Mouse (Mus musculus) thymus, adult 2 months (tissue): ENCODE data around the gene Plppr2. TPM values are rescaled to one million over a fixed set of nuclear protein-coding genes. Genes with fewer than 3 reads are reported as not detected.

ENCODE experiments used
- DNase-seq: peaks from one replicate; pipeline ENCODE4 v3.0.0; 2021
- H3K27ac ChIP-seq: fragments of 200-500 bp; 2 replicates; pipeline ENCODE4 v1.5.1; 2012; ENCODE audit warnings: low read length, control low read depth; ENCODE audit not compliant: control insufficient read depth, insufficient read depth
- H3K27me3 ChIP-seq: fragments of 200-500 bp; 2 replicates; pipeline ENCODE4 v1.6.1; 2012; ENCODE audit warnings: mild to moderate bottlenecking, low read length, moderate library complexity, mixed read lengths; ENCODE audit not compliant: control insufficient read depth, insufficient read depth
- H3K36me3 ChIP-seq: fragments of 200-500 bp; 2 replicates; pipeline ENCODE4 v1.6.1; 2012; ENCODE audit warnings: mild to moderate bottlenecking, low read length, moderate library complexity; ENCODE audit not compliant: control insufficient read depth, insufficient read depth
- H3K4me1 ChIP-seq: fragments of 200-500 bp; replicated peaks from 2 replicates; pipeline ENCODE4 v1.6.1; 2012; ENCODE audit warnings: low read length; ENCODE audit not compliant: control insufficient read depth, insufficient read depth
- H3K4me3 ChIP-seq: fragments of 200-500 bp; 2 replicates; pipeline ENCODE4 v1.5.1; 2012; ENCODE audit warnings: mild to moderate bottlenecking, low read length, control low read depth, moderate library complexity; ENCODE audit not compliant: control insufficient read depth, insufficient read depth
- CTCF ChIP-seq: fragments of 200-500 bp; IDR thresholded peaks from 2 replicates; pipeline ENCODE4 v1.5.1; 2012; ENCODE audit warnings: mild to moderate bottlenecking, control low read depth, low read length, moderate library complexity, borderline replicate concordance; ENCODE audit not compliant: control insufficient read depth, poor library complexity, insufficient read depth; ENCODE audit errors: extremely low read depth
- POLR2A ChIP-seq: fragments of 200-500 bp; IDR thresholded peaks from 2 replicates; pipeline ENCODE4 v1.6.1; 2012; ENCODE audit warnings: mild to moderate bottlenecking, low read length, control low read depth, moderate library complexity; ENCODE audit not compliant: control insufficient read depth, poor library complexity, insufficient read depth; ENCODE audit errors: extremely low read depth
- WGBS: fragments of 180-500 bp; shearing (Covaris S2); methylation state at CpG from one replicate; pipeline ENCODE4 v1.1.7; 2018; 5-methylcytosine and 5-hydroxymethylcytosine counted together
- polyA plus RNA-seq: library from polyadenylated mRNA; depleted of rRNA; stranded (reverse); fragments of >200 nt; gene quantifications from 2 replicates; pipeline ENCODE4 v1.2.3, GENCODE M21; 2012

Plppr2 gene
- polyA plus RNA-seq, 1 experiment: 5.5 TPM

DNA sequence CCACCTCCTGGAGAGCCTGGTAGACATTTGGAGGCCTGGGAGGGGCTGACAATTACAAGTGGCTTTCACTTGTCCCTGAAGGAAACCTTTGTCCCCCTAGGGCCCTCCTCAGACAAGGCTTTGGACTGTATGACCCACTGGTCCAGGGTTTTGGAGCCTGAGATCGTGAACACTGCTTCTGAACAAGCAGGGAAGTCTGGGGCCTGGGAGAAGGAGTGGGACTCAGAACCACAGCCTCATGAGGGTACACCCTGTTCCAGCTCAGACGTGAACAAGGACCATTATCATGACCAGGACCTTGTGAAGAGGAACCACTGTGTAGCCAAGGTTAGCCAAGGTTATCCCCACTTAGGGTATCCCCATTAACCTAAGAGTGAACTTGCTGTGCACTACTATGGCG, 7.6 kb upstream of the Plppr2 start:
- Histone ChIP-seq H3K27me3 (no peaks in the 10 kb centered on the region), H3K27ac (no peak overlapping the region), H3K4me3 (no peak overlapping the region), H3K4me1 (peaks cover 8% of the 10 kb centered on the region; the same call in 1 of the 2 replicates), H3K36me3 (no peaks in the 10 kb centered on the region)
- TF ChIP-seq CTCF: no peak
- TF ChIP-seq POLR2A: no peak
- 86% methylated on average over 3 of the region's 3 CpGs for WGBS
- DNase-seq: no peak

DNA sequence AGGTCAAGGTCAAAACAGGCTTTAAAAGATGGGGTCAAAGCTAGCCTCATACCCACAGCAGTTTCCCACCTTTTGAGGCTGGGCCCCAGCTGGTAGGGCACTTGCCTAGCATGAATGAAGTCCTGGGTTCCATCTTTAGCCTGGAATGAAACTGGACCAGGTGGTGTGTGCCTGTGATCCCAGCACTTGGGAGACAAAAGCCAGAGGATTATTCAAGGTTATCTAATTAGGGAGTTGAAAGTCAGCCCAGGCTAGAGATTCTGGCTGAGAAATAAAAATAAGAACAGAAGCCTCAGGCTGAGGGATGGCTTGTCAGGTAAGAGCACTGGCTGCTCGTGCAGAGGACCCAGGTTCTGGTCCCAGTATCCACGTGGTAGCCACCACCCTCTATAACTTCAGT, 4.8 kb upstream of the Plppr2 start:
- H3K4me3 ChIP-seq: no peak overlapping the region
- no peak overlapping the region for H3K27ac ChIP-seq
- no peaks in the 10 kb centered on the region for H3K36me3 ChIP-seq
- no peak for DNase-seq
- WGBS: 81% methylated on average over 2 of the region's 2 CpGs
- H3K4me1 ChIP-seq: peaks cover 15% of the 10 kb centered on the region
- no peaks in the 10 kb centered on the region for H3K27me3 ChIP-seq
- no peak for TF ChIP-seq POLR2A
- TF ChIP-seq CTCF: no peak

DNA sequence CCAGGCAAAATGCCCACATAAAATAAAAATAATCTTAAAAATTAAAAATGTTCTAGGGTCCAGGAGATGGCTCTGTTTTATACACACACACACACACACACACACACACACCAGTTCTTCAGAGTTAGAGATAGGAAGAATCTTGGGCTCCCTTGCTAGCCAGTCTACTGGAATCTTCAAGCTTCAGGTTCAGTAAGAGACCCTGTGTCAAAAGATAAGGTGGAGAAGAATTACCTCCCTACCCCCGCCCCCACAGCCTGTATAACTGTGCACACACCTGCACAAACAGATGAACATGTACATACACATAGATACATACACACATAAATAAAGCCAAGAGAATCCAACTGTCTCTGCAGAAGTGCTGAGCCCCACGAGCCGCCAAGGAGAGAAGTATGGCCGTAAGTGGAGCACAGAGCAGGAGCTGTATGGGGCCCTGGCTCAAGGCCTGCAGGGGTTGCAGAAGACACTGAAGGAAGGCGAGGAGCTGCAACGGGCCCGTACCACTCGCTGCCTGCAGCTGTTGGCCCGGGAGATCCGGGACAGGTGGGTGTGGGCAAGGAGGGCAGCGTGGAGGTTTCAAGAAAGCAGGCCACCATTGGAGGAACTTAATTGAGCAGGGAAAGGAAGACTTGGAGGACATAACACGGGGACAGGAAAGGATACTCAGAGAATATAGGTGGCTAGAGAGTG, 4.2 kb upstream of the Plppr2 start:
- WGBS: 74% methylated on average over 12 of the region's 12 CpGs
- Histone ChIP-seq H3K4me1 (peaks cover 10% of the 10 kb centered on the region), H3K4me3 (no peak overlapping the region), H3K27ac (no peak overlapping the region), H3K36me3 (no peaks in the 10 kb centered on the region), H3K27me3 (no peaks in the 10 kb centered on the region)
- TF ChIP-seq POLR2A (no peak), CTCF (no peak)
- DNase-seq: no peak

DNA sequence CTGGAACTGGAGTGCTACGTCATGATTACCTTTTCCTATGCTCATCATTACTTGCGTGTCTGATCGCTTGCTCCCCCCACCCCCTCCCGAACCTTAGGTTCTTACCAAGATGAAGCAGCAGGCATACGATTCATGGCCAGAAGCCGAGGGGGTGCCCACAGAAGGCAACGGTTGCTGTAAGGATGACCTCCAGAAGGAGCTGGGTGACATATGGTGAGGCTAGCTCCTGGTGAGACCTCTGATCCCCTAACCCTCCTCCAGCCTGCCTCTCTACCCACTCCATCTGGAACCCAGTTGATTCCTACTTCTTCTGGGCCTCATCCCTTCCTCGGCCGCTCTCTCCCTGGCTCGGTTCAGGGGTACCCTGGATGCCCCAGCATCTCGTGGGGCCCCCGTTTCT, 2.8 kb upstream of the Plppr2 start:
- Histone ChIP-seq H3K4me3 (no peak overlapping the region), H3K27ac (no peak overlapping the region), H3K36me3 (no peaks in the 10 kb centered on the region), H3K4me1 (peaks cover 10% of the 10 kb centered on the region), H3K27me3 (no peaks in the 10 kb centered on the region)
- WGBS: 95% methylated on average over 12 of the region's 12 CpGs
- no peak for DNase-seq
- no peak for TF ChIP-seq CTCF
- no peak for TF ChIP-seq POLR2A

DNA sequence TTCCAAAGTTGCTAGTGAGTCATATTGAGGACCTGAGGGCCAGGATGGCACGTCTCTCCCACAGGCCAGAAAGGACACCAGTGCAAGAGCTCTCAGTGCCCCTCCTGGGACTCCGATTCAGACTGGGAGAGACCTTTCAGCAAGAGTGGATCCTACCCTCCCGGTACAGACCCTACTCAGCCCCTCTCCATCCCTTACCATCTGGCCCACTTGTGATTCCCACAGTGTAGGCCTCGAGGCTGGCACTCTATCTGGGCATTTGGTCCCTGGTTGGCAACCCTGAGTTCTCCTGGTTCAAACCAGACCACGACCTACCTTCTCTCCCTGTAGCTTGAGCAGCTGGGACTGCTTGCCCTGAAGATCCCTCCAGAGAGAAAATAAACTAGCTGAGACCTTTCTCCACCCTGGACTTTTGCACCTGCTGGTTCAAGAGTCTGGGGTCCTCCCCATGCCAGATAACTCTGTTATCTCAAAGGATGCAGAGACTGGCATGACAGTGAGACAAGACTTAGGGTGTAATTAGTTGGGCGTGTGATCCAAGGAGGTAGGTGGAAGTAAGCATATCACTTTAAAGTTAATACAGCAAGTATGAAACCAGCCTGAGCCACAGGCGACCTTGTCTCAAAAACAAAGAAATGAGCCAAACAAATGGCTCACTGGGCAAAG, 1.2 kb upstream of the Plppr2 start:
- H3K4me1 ChIP-seq: peaks cover 10% of the 10 kb centered on the region
- H3K4me3 ChIP-seq: no peak overlapping the region
- 89% methylated on average over 7 of the region's 7 CpGs for WGBS
- H3K36me3 ChIP-seq: no peaks in the 10 kb centered on the region
- TF ChIP-seq POLR2A (no peak), CTCF (no peak)
- no peak for DNase-seq
- no peaks in the 10 kb centered on the region for H3K27me3 ChIP-seq
- no peak overlapping the region for H3K27ac ChIP-seq

DNA sequence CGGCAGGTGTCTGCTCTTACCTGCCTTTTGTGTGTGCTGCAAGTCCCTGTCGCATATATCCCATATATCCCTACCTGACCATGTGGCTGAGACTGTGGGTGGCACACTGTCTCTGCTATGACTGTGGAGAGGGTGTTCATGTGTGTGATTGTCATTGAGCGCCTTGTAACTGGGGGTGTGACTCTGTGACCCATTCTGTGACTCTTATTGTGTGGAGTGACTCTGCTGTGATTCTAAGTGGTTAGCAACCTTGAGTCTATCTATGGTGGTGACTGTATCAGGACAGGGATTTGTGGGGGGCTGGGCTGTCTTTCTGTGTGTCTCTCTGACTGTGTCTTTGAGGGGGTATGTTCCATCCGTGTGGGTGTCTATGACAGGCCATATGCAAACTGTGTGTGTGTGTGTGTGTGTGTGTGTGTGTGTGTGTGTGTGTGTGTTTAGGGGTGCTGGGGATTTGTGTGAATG, 910 bp downstream of the Plppr2 start:
- 87% methylated on average over 4 of the region's 4 CpGs for WGBS

DNA sequence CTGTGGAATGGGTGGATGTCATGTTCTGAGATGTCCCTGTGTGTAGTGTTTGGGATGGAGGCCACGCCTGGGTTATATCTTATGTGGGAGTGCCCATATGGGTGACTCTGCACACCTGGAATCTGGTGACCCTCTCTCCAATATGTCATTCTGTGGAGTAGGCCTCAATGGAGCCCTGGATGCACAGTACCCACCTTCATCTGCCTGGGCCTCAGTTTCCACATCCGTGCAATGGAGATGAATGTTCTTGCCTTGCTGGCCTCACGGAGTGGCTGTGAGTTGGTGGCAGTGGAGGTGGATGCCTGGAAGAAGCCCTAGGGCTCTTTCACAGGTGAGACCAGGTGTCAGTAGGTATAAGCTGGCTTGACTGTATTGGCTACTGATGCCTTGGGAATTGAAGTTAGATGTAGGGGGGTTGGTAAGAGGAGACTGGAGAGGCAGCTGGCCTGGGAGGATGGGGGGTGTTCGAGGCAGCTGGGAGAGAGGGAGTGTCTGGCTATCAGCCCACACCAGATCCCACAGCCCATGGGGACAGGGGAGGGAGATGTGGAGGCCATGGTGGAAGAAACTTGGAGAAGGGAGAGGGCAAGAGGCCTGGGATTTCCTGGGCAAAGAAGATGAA, 1.5 kb downstream of the Plppr2 start:
- no peak for TF ChIP-seq CTCF
- no peak for TF ChIP-seq POLR2A
- Histone ChIP-seq H3K36me3 (no peaks in the 10 kb centered on the region), H3K4me3 (no peak overlapping the region), H3K27ac (no peak overlapping the region), H3K4me1 (peaks cover 10% of the 10 kb centered on the region), H3K27me3 (no peaks in the 10 kb centered on the region)
- WGBS: 98% methylated on average over 4 of the region's 4 CpGs
- no peak for DNase-seq

More for the DNA sequence above, 910 bp downstream of the Plppr2 start:
- H3K4me1 ChIP-seq: peaks cover 10% of the 10 kb centered on the region
- H3K36me3 ChIP-seq: no peaks in the 10 kb centered on the region
- no peak for DNase-seq
- H3K27ac ChIP-seq: no peak overlapping the region
- TF ChIP-seq CTCF: no peak
- TF ChIP-seq POLR2A: no peak
- no peaks in the 10 kb centered on the region for H3K27me3 ChIP-seq
- H3K4me3 ChIP-seq: no peak overlapping the region
